Mouse (Mus musculus) gastrocnemius, adult 2 months (tissue): ENCODE data around the gene Gm20388. TPM values are rescaled to one million over a fixed set of nuclear protein-coding genes. Genes with fewer than 3 reads are reported as not detected.
A peak's percentile ranks its signal among the peaks of the same experiment; 100 is the strongest.

ENCODE experiments used
- DNase-seq: peaks from one replicate; pipeline ENCODE4 v3.0.0; 2022
- H3K27ac ChIP-seq: fragments of 200-600 bp; 2 replicates; pipeline ENCODE4 v1.8.1; 2022; ENCODE audit warnings: mild to moderate bottlenecking
- H3K4me3 ChIP-seq: fragments of 200-600 bp; 2 replicates; pipeline ENCODE4 v1.8.1; 2022; ENCODE audit warnings: mild to moderate bottlenecking, moderate library complexity
- CTCF ChIP-seq: fragments of 200-600 bp; IDR thresholded peaks from 2 replicates; pipeline ENCODE4 v1.8.1; 2022; ENCODE audit warnings: antibody characterized with exemption, mild to moderate bottlenecking, moderate library complexity
- intact Hi-C: fragments of 180-260 bp; cut with DNase I; formaldehyde crosslinking; loops from one replicate; pipeline ENCODE4 v1.15.1; 2025
- total RNA-seq, 2 experiments: library from RNA; stranded (reverse); gene quantifications; 2 replicates each; pipeline ENCODE4 v1.2.3; 2021

Gm20388 gene
- total RNA-seq, 2 experiments from 2014 or later, result 6.1 to 15.0 TPM

GRCm38 (mm10) chr8:123232553-123232952, 3321.9 kb downstream of the Gm20388 start:
- no peak overlapping the region for H3K27ac ChIP-seq
- intact Hi-C loops, result no loop called here
- DNase-seq, result no peak
- H3K4me3 ChIP-seq, result no peak overlapping the region
- no peak for TF ChIP-seq CTCF

- DNase-seq, result no peak
- intact Hi-C loops, result no loop called here
- no peak for TF ChIP-seq CTCF
- Histone ChIP-seq H3K27ac (no peak overlapping the region), H3K4me3 (no peak overlapping the region)
Measured at GRCm38 (mm10) chr8:123233300-123233699, 3322.7 kb downstream of the Gm20388 start.

DNA sequence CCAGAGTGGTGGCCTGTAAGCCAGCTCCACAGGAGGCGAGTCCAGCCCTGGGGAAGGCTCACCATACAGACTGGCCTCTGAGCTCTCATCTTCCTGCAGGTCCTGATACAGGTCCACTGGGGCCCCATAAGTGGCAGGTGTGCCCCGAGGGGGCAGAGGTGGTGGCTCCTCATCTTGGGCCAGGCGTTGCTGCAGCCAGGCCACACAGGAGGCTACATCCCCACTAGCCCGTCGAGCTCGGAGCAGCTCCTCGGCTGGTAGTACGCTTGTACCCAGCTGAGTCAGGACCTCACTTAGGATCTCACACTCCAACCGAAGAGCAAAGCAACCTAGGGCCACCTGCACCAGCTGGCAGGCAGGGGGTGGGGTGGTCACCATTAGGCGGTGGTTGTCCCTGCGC, 3323.1 kb downstream of the Gm20388 start:
- Histone ChIP-seq H3K27ac (no peak overlapping the region), H3K4me3 (no peak overlapping the region)
- intact Hi-C loops, result no loop called here
- DNase-seq, result no peak
- TF ChIP-seq CTCF, result no peak

DNA sequence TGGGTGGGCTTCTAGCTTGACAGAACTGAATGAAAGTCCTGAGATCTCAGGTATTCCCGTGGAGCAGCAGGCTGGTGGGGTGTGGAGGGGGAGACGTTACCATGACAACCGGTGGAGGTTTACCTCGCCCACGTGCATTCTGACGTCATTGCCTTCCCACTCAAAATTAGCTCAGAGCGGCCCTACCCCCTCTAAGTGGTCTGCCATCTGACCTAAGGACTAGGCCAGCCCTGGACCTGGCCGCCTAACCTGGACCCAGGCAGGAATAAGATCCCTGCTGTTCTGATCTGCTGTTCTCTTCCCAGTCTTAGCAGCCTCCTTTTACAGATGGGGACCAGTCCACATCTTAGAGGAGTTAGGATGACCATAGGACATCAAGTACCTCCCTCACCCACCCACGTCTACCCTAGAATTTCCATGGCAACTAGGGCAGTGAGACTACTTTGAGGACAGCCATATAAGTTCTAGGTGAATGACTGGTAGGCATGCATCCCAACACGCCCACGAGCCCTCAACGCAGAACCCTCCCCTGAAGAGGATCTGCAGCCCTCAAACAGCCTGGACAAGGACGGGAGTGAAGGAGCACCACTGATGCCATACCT, 3324.4 kb downstream of the Gm20388 start:
- Histone ChIP-seq H3K27ac (0 out of 2 replicates have a peak overlapping the region, but pooled peaks have one; percentile 86), H3K4me3 (peak overlapping the region; percentile 76)
- no peak for TF ChIP-seq CTCF
- DNase-seq, result no peak
- intact Hi-C loops, result no loop called here

DNA sequence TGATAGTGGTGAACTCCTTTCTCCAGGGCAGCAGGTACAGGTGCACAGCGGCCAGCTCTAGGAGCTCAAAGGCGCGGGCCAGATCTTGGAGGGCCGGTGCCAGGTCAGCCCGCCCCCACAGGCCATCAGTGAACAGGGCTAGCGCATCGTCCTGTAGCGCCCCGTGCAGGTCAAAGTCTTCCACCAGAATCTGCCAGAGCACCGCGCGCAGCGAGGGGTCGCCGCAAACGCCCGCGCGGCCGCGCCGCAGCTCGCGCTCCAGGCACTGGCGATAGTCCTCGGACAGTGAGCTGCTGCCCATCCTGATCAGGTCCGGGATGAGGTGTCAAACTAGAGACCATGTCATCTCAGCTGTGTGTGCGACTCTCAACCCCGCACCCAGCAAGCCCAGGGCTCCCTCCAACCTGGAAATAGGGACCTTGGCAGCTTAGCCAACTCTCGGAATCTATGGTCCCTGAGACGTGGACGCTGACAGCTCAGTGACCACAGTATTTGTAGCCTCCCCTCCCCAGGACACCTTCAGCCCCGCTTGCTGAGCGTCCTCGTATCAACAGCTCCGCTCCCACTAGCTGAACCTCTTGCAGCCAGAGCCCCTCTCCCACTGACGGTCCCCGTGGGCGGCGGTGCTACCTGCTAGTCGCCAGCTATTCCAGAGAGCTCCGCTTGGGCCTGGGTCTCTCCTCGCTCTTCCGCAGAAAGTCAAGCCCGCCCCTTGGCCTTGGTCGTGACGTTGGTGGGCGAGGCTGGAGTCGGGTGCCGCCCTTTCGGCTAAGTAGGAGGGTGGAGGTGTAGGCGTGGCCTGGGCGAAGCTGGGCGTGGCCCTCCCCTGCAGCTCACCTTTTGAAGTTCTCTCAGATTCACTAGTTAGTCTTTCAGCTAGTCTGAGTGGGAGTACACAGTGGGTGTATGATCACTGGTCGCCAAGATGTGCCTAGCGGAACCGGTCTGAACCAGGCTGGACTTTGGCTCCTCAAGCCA, 3325.2 kb downstream of the Gm20388 start, which contains the start of gene Spata2l:
Gene Spata2l (minus strand): TSS at position 714 of the 978 bp plus-strand sequence.
- H3K27ac ChIP-seq, result peak within 1 kb of the TSS; percentile 86
- peak within 1 kb of the TSS; percentile 76 for H3K4me3 ChIP-seq
- TF ChIP-seq CTCF, result peak; percentile 52
- intact Hi-C loops, result no loop called here
- DNase-seq, result peak; percentile 91

GRCm38 (mm10) chr8:123239398-123239797, 3328.8 kb downstream of the Gm20388 start:
- intact Hi-C loops, result no loop called here
- no peak overlapping the region for H3K4me3 ChIP-seq
- no peak overlapping the region for H3K27ac ChIP-seq
- TF ChIP-seq CTCF, result no peak
- no peak for DNase-seq

- H3K4me3 ChIP-seq, result no peak overlapping the region
- TF ChIP-seq CTCF, result no peak
- no peak overlapping the region for H3K27ac ChIP-seq
- intact Hi-C loops, result no loop called here
- DNase-seq, result no peak
Measured at GRCm38 (mm10) chr8:123242107-123242923, 3331.7 kb downstream of the Gm20388 start.

- TF ChIP-seq CTCF, result no peak
- DNase-seq, result no peak
- Histone ChIP-seq H3K27ac (no peak overlapping the region), H3K4me3 (no peak overlapping the region)
- intact Hi-C loops, result no loop called here
Measured at GRCm38 (mm10) chr8:123243053-123243452, 3332.4 kb downstream of the Gm20388 start.

- Histone ChIP-seq H3K4me3 (no peak overlapping the region), H3K27ac (no peak overlapping the region)
- intact Hi-C loops, result no loop called here
- DNase-seq, result no peak
- TF ChIP-seq CTCF, result no peak
Measured at GRCm38 (mm10) chr8:123244382-123244781, 3333.7 kb downstream of the Gm20388 start.

DNA sequence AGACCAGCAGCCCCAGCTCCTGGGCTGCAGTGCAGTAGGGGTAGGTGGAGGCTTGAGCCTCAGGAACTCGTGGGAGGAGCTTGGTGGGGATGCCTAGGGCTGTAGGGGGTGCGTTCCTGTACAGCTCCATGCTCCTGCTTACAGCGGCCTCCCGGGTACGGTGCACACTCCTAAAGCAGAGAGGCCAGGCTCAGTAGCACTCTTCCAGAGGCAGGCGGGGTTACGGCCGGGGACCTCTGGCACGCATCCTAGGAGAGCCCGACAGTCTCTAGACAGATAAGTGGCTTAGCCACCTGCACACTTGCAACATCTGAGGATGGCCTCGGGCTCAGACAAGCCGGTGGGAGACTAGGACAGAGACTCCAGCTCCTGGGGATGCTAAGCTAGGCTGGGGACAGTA, 3334.9 kb downstream of the Gm20388 start:
- TF ChIP-seq CTCF, result no peak
- no peak overlapping the region for H3K4me3 ChIP-seq
- no peak overlapping the region for H3K27ac ChIP-seq
- no peak for DNase-seq
- intact Hi-C loops, result no loop called here

- intact Hi-C loops, result no loop called here
- no peak for TF ChIP-seq CTCF
- Histone ChIP-seq H3K27ac (no peak overlapping the region), H3K4me3 (no peak overlapping the region)
- DNase-seq, result no peak
Measured at GRCm38 (mm10) chr8:123247748-123248147, 3337.1 kb downstream of the Gm20388 start.

- Histone ChIP-seq H3K27ac (no peak overlapping the region), H3K4me3 (no peak overlapping the region)
- intact Hi-C loops, result no loop called here
- TF ChIP-seq CTCF, result no peak
- DNase-seq, result peak; percentile 38
Measured at GRCm38 (mm10) chr8:123248596-123248995, 3338.0 kb downstream of the Gm20388 start.

GRCm38 (mm10) chr8:123250940-123251339, 3340.3 kb downstream of the Gm20388 start:
- DNase-seq, result no peak
- TF ChIP-seq CTCF, result no peak
- Histone ChIP-seq H3K4me3 (no peak overlapping the region), H3K27ac (no peak overlapping the region)
- intact Hi-C loops, result no loop called here
